Mouse (Mus musculus): ENCODE results near the gene Spp1. TPM values are rescaled to one million over a fixed set of nuclear protein-coding genes. Genes with fewer than 3 reads are reported as not detected.

Gene Spp1
- total RNA-seq, 2 experiments from 2014 or later: 3.7 to 3.8 TPM

GRCm38 (mm10) chr5:104407541-104408231, 27.2 kb upstream of the Spp1 start:
- DNase-seq (ENCODE audit: low spot score in 2 of 2): peak in 1 of 2 experiments; percentile 3
- no peak for TF ChIP-seq CTCF (conservative IDR thresholded peaks at IDR 0.05)
- Histone ChIP-seq H3K27ac (peak overlapping the region; percentile 61; the same call in 1 of the 2 replicates), H3K4me3 (no peak overlapping the region)

GRCm38 (mm10) chr5:104408549-104408948, 26.4 kb upstream of the Spp1 start:
- H3K27ac ChIP-seq: peak overlapping the region; percentile 3; the same call in 1 of the 2 replicates
- DNase-seq (ENCODE audit: low spot score in 2 of 2): no peak
- H3K4me3 ChIP-seq: no peak overlapping the region
- TF ChIP-seq CTCF (conservative IDR thresholded peaks at IDR 0.05): no peak

GRCm38 (mm10) chr5:104415999-104416398, 18.9 kb upstream of the Spp1 start:
- no peak overlapping the region for H3K4me3 ChIP-seq
- TF ChIP-seq CTCF (conservative IDR thresholded peaks at IDR 0.05): no peak
- DNase-seq (ENCODE audit: low spot score in 2 of 2): no peak
- H3K27ac ChIP-seq: no peak overlapping the region

GRCm38 (mm10) chr5:104417028-104417427, 17.9 kb upstream of the Spp1 start:
- DNase-seq (ENCODE audit: low spot score in 2 of 2): no peak
- H3K4me3 ChIP-seq: no peak overlapping the region
- TF ChIP-seq CTCF (conservative IDR thresholded peaks at IDR 0.05): no peak
- H3K27ac ChIP-seq: no peak overlapping the region

GRCm38 (mm10) chr5:104417721-104418120, 17.2 kb upstream of the Spp1 start:
- Histone ChIP-seq H3K27ac (no peak overlapping the region), H3K4me3 (no peak overlapping the region)
- DNase-seq (ENCODE audit: low spot score in 2 of 2): no peak
- no peak for TF ChIP-seq CTCF (conservative IDR thresholded peaks at IDR 0.05)

- no peak for DNase-seq (ENCODE audit: low spot score in 2 of 2)
- no peak for TF ChIP-seq CTCF (conservative IDR thresholded peaks at IDR 0.05)
- H3K27ac ChIP-seq: no peak overlapping the region
Observed at GRCm38 (mm10) chr5:104422039-104422438, 12.9 kb upstream of the Spp1 start.

GRCm38 (mm10) chr5:104423861-104424260, 11.1 kb upstream of the Spp1 start:
- H3K27ac ChIP-seq: no peak overlapping the region
- H3K4me3 ChIP-seq: no peak overlapping the region
- no peak for DNase-seq (ENCODE audit: low spot score in 2 of 2)
- no peak for TF ChIP-seq CTCF (conservative IDR thresholded peaks at IDR 0.05)

More at GRCm38 (mm10) chr5:104422039-104422438, 12.9 kb upstream of the Spp1 start:
- no peak overlapping the region for H3K4me3 ChIP-seq

GRCm38 (mm10) chr5:104425949-104426348, 9.0 kb upstream of the Spp1 start:
- TF ChIP-seq CTCF (conservative IDR thresholded peaks at IDR 0.05): no peak
- Histone ChIP-seq H3K4me3 (no peak overlapping the region), H3K27ac (no peak overlapping the region)
- no peak for DNase-seq (ENCODE audit: low spot score in 2 of 2)

- DNase-seq (ENCODE audit: low spot score in 2 of 2): peak in 1 of 2 experiments; percentile 3
- TF ChIP-seq CTCF (conservative IDR thresholded peaks at IDR 0.05): peak; percentile 73
- no peak overlapping the region for H3K4me3 ChIP-seq
- no peak overlapping the region for H3K27ac ChIP-seq
Observed at GRCm38 (mm10) chr5:104432886-104433285, 2.0 kb upstream of the Spp1 start.

GRCm38 (mm10) chr5:104433968-104434565, 851 bp upstream of the Spp1 start:
- no peak for DNase-seq (ENCODE audit: low spot score in 2 of 2)
- no peak overlapping the region for H3K4me3 ChIP-seq
- TF ChIP-seq CTCF (conservative IDR thresholded peaks at IDR 0.05): no peak
- H3K27ac ChIP-seq: no peak overlapping the region

- DNase-seq (ENCODE audit: low spot score in 2 of 2): no peak
- TF ChIP-seq CTCF (conservative IDR thresholded peaks at IDR 0.05): no peak
- Histone ChIP-seq H3K4me3 (no peak overlapping the region), H3K27ac (no peak overlapping the region)
Observed at GRCm38 (mm10) chr5:104436406-104437076, 1.6 kb downstream of the Spp1 start.

- no peak for DNase-seq (ENCODE audit: low spot score in 2 of 2)
- no peak for TF ChIP-seq CTCF (conservative IDR thresholded peaks at IDR 0.05)
- no peak overlapping the region for H3K27ac ChIP-seq
- H3K4me3 ChIP-seq: no peak overlapping the region
Observed at GRCm38 (mm10) chr5:104442396-104442795, 7.5 kb downstream of the Spp1 start.

- no peak for TF ChIP-seq CTCF (conservative IDR thresholded peaks at IDR 0.05)
- no peak overlapping the region for H3K27ac ChIP-seq
- DNase-seq (ENCODE audit: low spot score in 2 of 2): no peak
- no peak overlapping the region for H3K4me3 ChIP-seq
Observed at GRCm38 (mm10) chr5:104442850-104443249, 7.9 kb downstream of the Spp1 start.

Data from layer of hippocampus, adult 2 months (tissue).